Mouse (Mus musculus) kidney, adult 2 months (tissue): ENCODE data around the gene Wdr75. TPM values are rescaled to one million over a fixed set of nuclear protein-coding genes. Genes with fewer than 3 reads are reported as not detected.

Source experiments
- DNase-seq: peaks from one replicate; pipeline ENCODE4 v3.0.0; 2021
- H3K27ac ChIP-seq: fragments of 200-500 bp; 2 replicates; pipeline ENCODE4 v1.5.1; 2012; ENCODE audit warnings: low read depth, low read length, control low read depth, inconsistent platforms; ENCODE audit not compliant: insufficient read depth
- H3K27me3 ChIP-seq: fragments of 200-500 bp; replicated peaks from 2 replicates; pipeline ENCODE4 v1.6.1; 2012; ENCODE audit warnings: mild to moderate bottlenecking, moderate library complexity, low read length, inconsistent platforms; ENCODE audit not compliant: control insufficient read depth, insufficient read depth
- H3K36me3 ChIP-seq: fragments of 200-500 bp; 2 replicates; pipeline ENCODE4 v1.6.1; 2012; ENCODE audit warnings: mild to moderate bottlenecking, moderate library complexity, low read length, inconsistent platforms; ENCODE audit not compliant: control insufficient read depth, insufficient read depth
- H3K4me1 ChIP-seq: fragments of 200-500 bp; 2 replicates; pipeline ENCODE4 v1.6.1; 2011; ENCODE audit warnings: low read length; ENCODE audit not compliant: control insufficient read depth, insufficient read depth
- H3K4me3 ChIP-seq: fragments of 200-500 bp; 2 replicates; pipeline ENCODE4 v1.5.1; 2011; ENCODE audit warnings: mild to moderate bottlenecking, low read depth, low read length, control low read depth; ENCODE audit not compliant: insufficient read depth
- CTCF ChIP-seq: fragments of 200-500 bp; conservative IDR thresholded peaks from 2 replicates; pipeline ENCODE4 v1.5.1; 2011; ENCODE audit warnings: low read depth, mild to moderate bottlenecking, control low read depth, low read length, moderate library complexity, mixed read lengths; ENCODE audit not compliant: insufficient read depth, insufficient read length
- POLR2A ChIP-seq: fragments of 200-500 bp; IDR thresholded peaks from one replicate; pipeline ENCODE4 v1.6.1; 2011; ENCODE audit warnings: low read depth, low read length, control low read depth
- WGBS: fragments of 180-500 bp; shearing (Covaris S2); methylation state at CpG from one replicate; pipeline ENCODE4 v1.1.7; 2018; 5-methylcytosine and 5-hydroxymethylcytosine counted together
- polyA plus RNA-seq: library from polyadenylated mRNA; depleted of rRNA; stranded (reverse); fragments of >200 nt; gene quantifications from 2 replicates; pipeline ENCODE4 v1.2.3, GENCODE M21; 2012

Wdr75 gene
- polyA plus RNA-seq, 1 experiment: 29.5 TPM

GRCm38 (mm10) chr1:45837736-45838135 lies 42.8 kb downstream of the Wdr75 start:
- DNase-seq: peak; percentile 81
- Histone ChIP-seq H3K27ac (no peak overlapping the region), H3K4me3 (no peak overlapping the region), H3K36me3 (no peaks in the 10 kb centered on the region), H3K4me1 (no peaks in the 10 kb centered on the region), H3K27me3 (no peaks in the 10 kb centered on the region)
- TF ChIP-seq CTCF (no peak), POLR2A (no peak)
- 47% methylated on average over 4 of the region's 4 CpGs for WGBS

- no peak for DNase-seq
- TF ChIP-seq POLR2A (no peak), CTCF (no peak)
- no peaks in the 10 kb centered on the region for H3K4me1 ChIP-seq
- H3K27me3 ChIP-seq: no peaks in the 10 kb centered on the region
- no peaks in the 10 kb centered on the region for H3K36me3 ChIP-seq
- H3K4me3 ChIP-seq: no peak overlapping the region
- no peak overlapping the region for H3K27ac ChIP-seq
Observed at GRCm38 (mm10) chr1:45838271-45838670, 43.3 kb downstream of the Wdr75 start.

GRCm38 (mm10) chr1:45845466-45845865 lies 50.5 kb downstream of the Wdr75 start:
- no peak for DNase-seq
- no peaks in the 10 kb centered on the region for H3K36me3 ChIP-seq
- no peak overlapping the region for H3K27ac ChIP-seq
- WGBS: 92% methylated on average over 1 of the region's 1 CpGs
- H3K27me3 ChIP-seq: no peaks in the 10 kb centered on the region
- TF ChIP-seq CTCF (no peak), POLR2A (no peak)
- no peaks in the 10 kb centered on the region for H3K4me1 ChIP-seq
- no peak overlapping the region for H3K4me3 ChIP-seq

GRCm38 (mm10) chr1:45858038-45858437 lies 63.1 kb downstream of the Wdr75 start:
- Histone ChIP-seq H3K4me1 (peaks cover 8% of the 10 kb centered on the region), H3K27me3 (no peaks in the 10 kb centered on the region), H3K4me3 (no peak overlapping the region), H3K36me3 (no peaks in the 10 kb centered on the region), H3K27ac (no peak overlapping the region)
- 88% methylated on average over 1 of the region's 1 CpGs for WGBS
- no peak for DNase-seq
- TF ChIP-seq CTCF: no peak
- no peak for TF ChIP-seq POLR2A

- no peaks in the 10 kb centered on the region for H3K27me3 ChIP-seq
- TF ChIP-seq CTCF (no peak), POLR2A (no peak)
- WGBS: 12% methylated on average over 5 of the region's 5 CpGs
- peak; percentile 48 for DNase-seq
- H3K27ac ChIP-seq: no peak overlapping the region
- H3K36me3 ChIP-seq: no peaks in the 10 kb centered on the region
- no peak overlapping the region for H3K4me3 ChIP-seq
- H3K4me1 ChIP-seq: peaks cover 8% of the 10 kb centered on the region
Observed at GRCm38 (mm10) chr1:45860349-45860748, 65.4 kb downstream of the Wdr75 start.

GRCm38 (mm10) chr1:45861162-45861561 lies 66.2 kb downstream of the Wdr75 start:
- DNase-seq: no peak
- no peaks in the 10 kb centered on the region for H3K27me3 ChIP-seq
- no peak overlapping the region for H3K27ac ChIP-seq
- no peak overlapping the region for H3K4me3 ChIP-seq
- TF ChIP-seq POLR2A: no peak
- TF ChIP-seq CTCF: no peak
- no peaks in the 10 kb centered on the region for H3K36me3 ChIP-seq
- H3K4me1 ChIP-seq: peaks cover 8% of the 10 kb centered on the region

- 92% methylated on average over 3 of the region's 3 CpGs for WGBS
- Histone ChIP-seq H3K27me3 (no peaks in the 10 kb centered on the region), H3K4me3 (no peak overlapping the region), H3K27ac (no peak overlapping the region), H3K36me3 (no peaks in the 10 kb centered on the region), H3K4me1 (peaks cover 11% of the 10 kb centered on the region)
- no peak for DNase-seq
- no peak for TF ChIP-seq POLR2A
- no peak for TF ChIP-seq CTCF
Observed at GRCm38 (mm10) chr1:45863641-45864040, 68.7 kb downstream of the Wdr75 start.

GRCm38 (mm10) chr1:45864564-45865014 lies 69.6 kb downstream of the Wdr75 start:
- DNase-seq: peak; percentile 73
- Histone ChIP-seq H3K36me3 (no peaks in the 10 kb centered on the region), H3K4me1 (peaks cover 14% of the 10 kb centered on the region), H3K27me3 (no peaks in the 10 kb centered on the region), H3K4me3 (no peak overlapping the region), H3K27ac (no peak overlapping the region)
- TF ChIP-seq CTCF: no peak
- TF ChIP-seq POLR2A: no peak
- 48% methylated on average over 4 of the region's 4 CpGs for WGBS
